Mouse (Mus musculus) T-helper 17 cell (primary cell): ENCODE data around the gene Olfr901.
"Not testable (repeated sequence)": the region's sequence is repeated elsewhere in the genome, so short reads cannot be mapped to it uniquely, and the experiment has no call there.

ENCODE experiments used
- in situ Hi-C, 2 experiments: fragments of 300-600 bp; cut with MboI, MseI; formaldehyde crosslinking; loops; 1 replicate in 1 of 2; 2 replicates in 1 of 2; pipeline ENCODE4 v1.15.1; 2025; ENCODE audit warnings: high pct_unique_total_duplicates in 2 of 2

Olfr901 gene

GRCm38 (mm10) chr9:38429155-38429554 lies at the start of gene Olfr901:
TSS of gene Olfr901 (plus strand) at chr9:38429455.
- in situ Hi-C loops = no loop called here

DNA sequence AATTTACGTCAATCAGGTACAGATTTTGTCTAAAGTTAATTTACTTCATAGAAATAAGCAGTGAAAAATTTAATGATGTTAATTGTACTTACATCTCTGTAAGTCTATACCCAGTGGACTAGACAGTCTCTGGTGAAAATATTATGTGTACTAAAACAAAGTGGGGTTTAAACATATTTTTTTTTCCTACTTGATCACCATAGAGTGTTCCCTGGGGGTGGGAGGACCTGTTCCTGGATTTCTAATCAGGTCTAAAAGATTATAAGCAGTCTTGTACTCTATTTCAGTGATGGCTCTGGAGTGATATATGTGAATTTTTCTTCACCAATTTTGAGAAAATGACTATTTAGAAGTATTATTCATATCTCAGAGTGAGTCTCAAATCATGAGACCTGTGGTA lies 27.9 kb upstream of the Olfr901 start, which contains the start of gene Olfr147:
Olfr147 (plus strand) TSS at position 301 of the 400 bp plus-strand sequence.
- in situ Hi-C loops = no loop called here

DNA sequence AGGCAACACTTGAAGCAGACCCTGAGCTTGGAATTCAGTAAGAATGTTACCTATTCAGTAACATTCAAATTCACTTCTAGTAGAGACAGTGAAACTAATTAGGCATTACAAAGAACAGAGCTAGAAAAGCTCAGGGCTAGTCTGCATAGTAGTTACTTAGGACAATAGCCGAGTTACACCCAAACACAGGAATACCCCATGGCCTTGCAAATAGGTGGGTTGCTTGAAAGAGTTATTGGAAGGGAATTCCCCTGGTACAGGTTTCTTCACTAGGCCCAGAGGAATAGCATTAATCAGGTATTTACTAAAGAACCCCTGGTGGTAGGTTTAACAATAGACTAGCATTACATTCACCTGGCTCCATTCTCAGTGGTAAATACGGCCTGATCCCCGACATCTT lies 21.8 kb upstream of the Olfr901 start:
- in situ Hi-C loops = not testable (repeated sequence)

GRCm38 (mm10) chr9:38413502-38413901 lies 15.8 kb upstream of the Olfr901 start:
- in situ Hi-C loops = not testable (repeated sequence)

DNA sequence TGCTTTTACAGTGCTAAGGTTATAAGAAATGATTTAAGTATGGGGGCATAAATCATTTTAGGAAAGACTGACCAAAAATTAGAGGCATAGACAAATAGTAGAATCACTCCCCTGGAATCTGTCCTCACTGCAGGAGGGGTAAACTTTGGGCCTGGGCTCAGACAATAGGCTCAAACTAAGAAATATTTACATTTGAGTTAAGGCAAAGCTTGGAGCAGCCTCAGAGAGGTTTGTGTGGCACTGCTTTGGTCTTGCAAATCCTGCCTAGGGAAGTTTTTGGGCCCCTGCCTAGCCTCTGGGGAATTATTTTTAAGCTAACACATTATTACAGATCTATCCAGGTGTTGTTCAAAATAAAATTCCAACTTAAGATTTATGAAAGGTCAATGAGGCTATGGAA lies 5.5 kb upstream of the Olfr901 start:
- in situ Hi-C loops = no loop called here

- in situ Hi-C loops = no loop called here
These were observed 2.2 kb upstream of the Olfr901 start for GRCm38 (mm10) chr9:38427026-38427425.

DNA sequence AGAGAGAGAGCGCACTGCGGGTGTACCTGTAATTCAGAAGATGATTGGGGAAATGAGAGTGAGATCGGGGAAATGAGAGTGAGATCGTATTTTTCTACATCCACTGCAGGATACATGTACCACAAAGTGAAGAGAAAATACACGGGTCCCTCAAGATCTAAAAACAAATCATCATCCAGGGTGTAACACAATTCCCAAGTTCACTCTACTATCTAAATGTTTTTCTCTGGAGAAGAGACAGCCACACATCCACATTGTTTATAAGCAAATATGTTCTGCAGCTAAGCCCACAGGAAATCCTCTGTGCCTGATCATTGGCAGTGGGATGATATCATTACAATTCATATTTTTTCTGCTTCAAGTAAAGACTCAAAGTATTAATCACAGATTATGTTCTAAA lies 18.1 kb downstream of the Olfr901 start, which contains the start of gene Olfr902:
Olfr902 (plus strand) TSS at position 301 of the 400 bp plus-strand sequence.
- in situ Hi-C loops = no loop called here

GRCm38 (mm10) chr9:38462844-38463243 lies 33.6 kb downstream of the Olfr901 start, which contains the start of gene Olfr904:
TSS of gene Olfr904 (plus strand) at chr9:38463144.
- in situ Hi-C loops = no loop called here

GRCm38 (mm10) chr9:38470807-38471206 lies 41.6 kb downstream of the Olfr901 start, which contains the start of gene Olfr905:
TSS of gene Olfr905 (plus strand) at chr9:38471107.
- in situ Hi-C loops = no loop called here
